Mouse (Mus musculus): ENCODE results near the gene Rab3il1. TPM values are rescaled to one million over a fixed set of nuclear protein-coding genes. Genes with fewer than 3 reads are reported as not detected.

Gene Rab3il1
- total and polyA plus RNA-seq, 2 experiments from 2014 or later = 17.9 to 27.4 TPM

GRCm38 (mm10) chr19:10011408-10011807 is 9.9 kb downstream of the Rab3il1 start:
- ATAC-seq (ENCODE audit: insufficient read depth, low read depth) = no peak
- 85% methylated on average over 1 of the region's 1 CpGs for WGBS

DNA sequence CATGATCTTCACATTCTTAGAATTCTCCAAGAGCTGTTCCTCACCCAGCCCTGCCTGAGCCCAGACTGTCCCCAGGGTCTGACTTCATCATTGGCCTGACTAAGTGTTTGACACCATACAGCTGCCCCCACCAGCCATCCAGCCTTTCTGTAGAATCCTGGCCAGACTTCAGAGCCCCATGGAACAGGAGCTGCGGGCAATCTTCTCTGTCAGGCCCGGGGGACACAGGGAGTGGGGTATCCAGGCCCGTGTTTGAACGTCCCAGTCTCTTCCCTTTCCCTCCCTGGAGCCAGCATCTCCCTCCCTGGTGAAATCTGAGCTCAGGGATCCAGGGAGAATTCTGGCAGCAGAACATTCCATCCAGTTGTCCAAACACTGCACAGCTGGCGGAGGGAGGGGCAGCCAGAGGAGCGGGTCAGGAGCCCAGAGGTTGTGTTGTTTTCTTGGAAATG is 11.4 kb downstream of the Rab3il1 start:
- ATAC-seq (ENCODE audit: insufficient read depth, low read depth) (peak; percentile 64), DNase-seq (ENCODE audit: low spot score) (peak; percentile 77)
- Histone ChIP-seq H3K9me3 (replicated peaks; ENCODE audit: control insufficient read depth, low read length) (no peaks in the 10 kb centered on the region), H3K36me3 (replicated peaks; ENCODE audit: control insufficient read depth, insufficient read depth, low read length) (no peaks in the 10 kb centered on the region), H3K27ac (ENCODE audit: low read depth) (peak overlapping the region; percentile 67), H3K4me2 (ENCODE audit: low read depth, low read length) (no peak overlapping the region), H3K27me3 (ENCODE audit: control insufficient read depth, insufficient read depth, low read length) (no peaks in the 10 kb centered on the region), H3K9ac (replicated peaks; ENCODE audit: low read depth, low read length) (no peak overlapping the region), H3K4me1 (ENCODE audit: control insufficient read depth, insufficient read depth) (peaks cover 13% of the 10 kb centered on the region; the same call in 1 of the 2 replicates), H3K4me3 (ENCODE audit: low read depth, low read length) (no peak overlapping the region)
- 17% methylated on average over 6 of the region's 6 CpGs for WGBS
- TF ChIP-seq EP300 (IDR thresholded peaks at IDR 0.05; ENCODE audit: low read depth) (0 out of 2 replicates have a peak, but pooled peaks have one; percentile 21), CTCF (IDR thresholded peaks at IDR 0.05; ENCODE audit: low read depth) (no peak)

More at GRCm38 (mm10) chr19:10011408-10011807, 9.9 kb downstream of the Rab3il1 start:
- H3K9ac ChIP-seq (replicated peaks; ENCODE audit: low read depth, low read length) = no peak overlapping the region
- no peaks in the 10 kb centered on the region for H3K27me3 ChIP-seq (ENCODE audit: control insufficient read depth, insufficient read depth, low read length)
- no peak for TF ChIP-seq EP300 (IDR thresholded peaks at IDR 0.05; ENCODE audit: low read depth)
- TF ChIP-seq CTCF (IDR thresholded peaks at IDR 0.05; ENCODE audit: low read depth) = no peak
- no peak overlapping the region for H3K4me2 ChIP-seq (ENCODE audit: low read depth, low read length)
- no peaks in the 10 kb centered on the region for H3K9me3 ChIP-seq (replicated peaks; ENCODE audit: control insufficient read depth, low read length)
- no peak overlapping the region for H3K4me3 ChIP-seq (ENCODE audit: low read depth, low read length)
- DNase-seq (ENCODE audit: low spot score) = no peak
- H3K27ac ChIP-seq (ENCODE audit: low read depth) = no peak overlapping the region
- H3K36me3 ChIP-seq (replicated peaks; ENCODE audit: control insufficient read depth, insufficient read depth, low read length) = no peaks in the 10 kb centered on the region
- H3K4me1 ChIP-seq (ENCODE audit: control insufficient read depth, insufficient read depth) = peaks cover 13% of the 10 kb centered on the region; the same call in 1 of the 2 replicates

- H3K4me1 ChIP-seq (ENCODE audit: control insufficient read depth, insufficient read depth) = peaks cover 14% of the 10 kb centered on the region; the same call in 1 of the 2 replicates
- TF ChIP-seq EP300 (IDR thresholded peaks at IDR 0.05; ENCODE audit: low read depth) (no peak), CTCF (IDR thresholded peaks at IDR 0.05; ENCODE audit: low read depth) (no peak)
- no peaks in the 10 kb centered on the region for H3K27me3 ChIP-seq (ENCODE audit: control insufficient read depth, insufficient read depth, low read length)
- no peaks in the 10 kb centered on the region for H3K36me3 ChIP-seq (replicated peaks; ENCODE audit: control insufficient read depth, insufficient read depth, low read length)
- no peak overlapping the region for H3K4me2 ChIP-seq (ENCODE audit: low read depth, low read length)
- no peak overlapping the region for H3K9ac ChIP-seq (replicated peaks; ENCODE audit: low read depth, low read length)
- H3K27ac ChIP-seq (ENCODE audit: low read depth) = peak overlapping the region; percentile 67
- no peak for ATAC-seq (ENCODE audit: insufficient read depth, low read depth)
- no peak for DNase-seq (ENCODE audit: low spot score)
- H3K4me3 ChIP-seq (ENCODE audit: low read depth, low read length) = no peak overlapping the region
- 32% methylated on average over 3 of the region's 3 CpGs for WGBS
- H3K9me3 ChIP-seq (replicated peaks; ENCODE audit: control insufficient read depth, low read length) = no peaks in the 10 kb centered on the region
Observed at GRCm38 (mm10) chr19:10013348-10013747, 11.9 kb downstream of the Rab3il1 start.

DNA sequence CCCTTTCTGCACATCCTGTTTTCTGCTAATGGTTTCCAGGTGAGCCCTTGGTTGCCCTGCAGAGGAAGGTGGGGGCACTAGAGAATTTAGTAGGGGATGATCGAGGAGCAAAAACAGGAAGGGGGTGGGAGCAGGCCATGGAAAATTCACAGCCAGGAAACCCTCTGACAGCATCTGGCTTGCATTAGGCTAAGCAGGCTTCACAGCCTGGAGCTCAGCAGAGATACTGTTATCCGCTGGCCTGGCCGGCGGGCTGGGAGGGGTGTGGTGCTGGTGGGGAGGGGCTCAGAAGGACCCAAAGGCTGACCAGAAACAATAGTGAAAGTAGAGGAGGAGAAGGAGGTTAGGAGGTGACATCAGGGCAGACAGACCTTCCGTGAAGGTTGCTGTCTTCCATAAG is 12.4 kb downstream of the Rab3il1 start:
- peak; percentile 79 for DNase-seq (ENCODE audit: low spot score)
- no peak overlapping the region for H3K4me3 ChIP-seq (ENCODE audit: low read depth, low read length)
- H3K36me3 ChIP-seq (replicated peaks; ENCODE audit: control insufficient read depth, insufficient read depth, low read length) = no peaks in the 10 kb centered on the region
- peak; percentile 32 for ATAC-seq (ENCODE audit: insufficient read depth, low read depth)
- H3K27ac ChIP-seq (ENCODE audit: low read depth) = peak overlapping the region; percentile 67
- peaks cover 18% of the 10 kb centered on the region; the same call in 1 of the 2 replicates for H3K4me1 ChIP-seq (ENCODE audit: control insufficient read depth, insufficient read depth)
- no peak overlapping the region for H3K9ac ChIP-seq (replicated peaks; ENCODE audit: low read depth, low read length)
- TF ChIP-seq EP300 (IDR thresholded peaks at IDR 0.05; ENCODE audit: low read depth) (no peak), CTCF (IDR thresholded peaks at IDR 0.05; ENCODE audit: low read depth) (no peak)
- no peaks in the 10 kb centered on the region for H3K27me3 ChIP-seq (ENCODE audit: control insufficient read depth, insufficient read depth, low read length)
- H3K4me2 ChIP-seq (ENCODE audit: low read depth, low read length) = no peak overlapping the region
- no peaks in the 10 kb centered on the region for H3K9me3 ChIP-seq (replicated peaks; ENCODE audit: control insufficient read depth, low read length)
- WGBS = 24% methylated on average over 5 of the region's 5 CpGs

GRCm38 (mm10) chr19:10014824-10015223 is 13.4 kb downstream of the Rab3il1 start:
- H3K27ac ChIP-seq (ENCODE audit: low read depth) = no peak overlapping the region
- no peaks in the 10 kb centered on the region for H3K9me3 ChIP-seq (replicated peaks; ENCODE audit: control insufficient read depth, low read length)
- H3K36me3 ChIP-seq (replicated peaks; ENCODE audit: control insufficient read depth, insufficient read depth, low read length) = no peaks in the 10 kb centered on the region
- no peak overlapping the region for H3K9ac ChIP-seq (replicated peaks; ENCODE audit: low read depth, low read length)
- no peaks in the 10 kb centered on the region for H3K27me3 ChIP-seq (ENCODE audit: control insufficient read depth, insufficient read depth, low read length)
- H3K4me3 ChIP-seq (ENCODE audit: low read depth, low read length) = no peak overlapping the region
- no peak overlapping the region for H3K4me2 ChIP-seq (ENCODE audit: low read depth, low read length)
- ATAC-seq (ENCODE audit: insufficient read depth, low read depth) (no peak), DNase-seq (ENCODE audit: low spot score) (no peak)
- 69% methylated on average over 13 of the region's 13 CpGs for WGBS
- TF ChIP-seq EP300 (IDR thresholded peaks at IDR 0.05; ENCODE audit: low read depth) (no peak), CTCF (IDR thresholded peaks at IDR 0.05; ENCODE audit: low read depth) (no peak)
- peaks cover 18% of the 10 kb centered on the region; the same call in 1 of the 2 replicates for H3K4me1 ChIP-seq (ENCODE audit: control insufficient read depth, insufficient read depth)

DNA sequence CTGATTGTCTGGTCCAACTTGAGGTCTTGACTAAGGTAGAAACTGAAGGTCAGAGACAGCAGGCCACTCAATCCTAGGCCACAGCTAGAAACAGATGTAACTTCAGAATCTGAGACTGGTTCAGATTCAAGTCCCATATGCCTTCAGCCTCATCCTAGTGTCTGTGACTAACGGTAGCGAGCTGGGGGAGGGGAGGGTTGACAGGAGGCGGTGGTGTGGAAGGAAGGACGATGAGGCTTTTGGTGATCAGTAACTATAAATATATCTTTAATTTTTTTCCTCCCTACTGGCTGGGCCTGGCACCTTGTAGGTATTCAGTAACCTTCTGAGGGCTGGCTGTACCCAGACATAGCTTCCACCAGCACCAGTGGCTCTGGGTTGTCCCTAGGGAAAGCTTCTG is 14.0 kb downstream of the Rab3il1 start:
- DNase-seq (ENCODE audit: low spot score) (no peak), ATAC-seq (ENCODE audit: insufficient read depth, low read depth) (no peak)
- Histone ChIP-seq H3K27ac (ENCODE audit: low read depth) (no peak overlapping the region), H3K9me3 (replicated peaks; ENCODE audit: control insufficient read depth, low read length) (no peaks in the 10 kb centered on the region), H3K9ac (replicated peaks; ENCODE audit: low read depth, low read length) (no peak overlapping the region), H3K4me1 (ENCODE audit: control insufficient read depth, insufficient read depth) (peaks cover 18% of the 10 kb centered on the region; the same call in 1 of the 2 replicates), H3K4me2 (ENCODE audit: low read depth, low read length) (no peak overlapping the region), H3K36me3 (replicated peaks; ENCODE audit: control insufficient read depth, insufficient read depth, low read length) (no peaks in the 10 kb centered on the region), H3K27me3 (ENCODE audit: control insufficient read depth, insufficient read depth, low read length) (no peaks in the 10 kb centered on the region), H3K4me3 (ENCODE audit: low read depth, low read length) (no peak overlapping the region)
- TF ChIP-seq EP300 (IDR thresholded peaks at IDR 0.05; ENCODE audit: low read depth) = no peak
- TF ChIP-seq CTCF (IDR thresholded peaks at IDR 0.05; ENCODE audit: low read depth) = no peak
- 58% methylated on average over 4 of the region's 4 CpGs for WGBS

All from heart, postnatal 0 days (tissue).